In the genomic region with DNA sequence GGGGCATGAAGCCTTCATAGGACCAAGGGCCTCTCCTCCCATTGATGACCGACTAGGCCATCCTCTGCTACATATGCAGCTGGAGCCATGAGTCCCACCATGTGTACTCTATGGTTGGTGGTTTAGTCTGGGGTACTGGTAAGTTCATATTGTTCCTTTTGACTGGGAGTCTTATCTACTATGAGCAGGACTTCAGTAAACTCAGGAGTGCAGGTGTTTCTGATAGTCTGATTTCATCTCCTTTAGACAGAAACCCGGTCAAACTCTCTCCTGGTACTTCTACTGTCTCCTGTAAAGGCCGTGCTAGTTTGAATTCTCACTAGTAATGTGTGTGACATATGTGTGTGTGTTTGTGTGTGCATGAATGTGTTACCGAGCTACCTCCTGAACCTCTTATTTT, we compare ENCODE assay signal across 25 mouse cellular contexts. TPM values are rescaled to one million over a fixed set of nuclear protein-coding genes. Genes with fewer than 3 reads are reported as not detected.
A peak's percentile ranks its signal among the peaks of the same experiment; 100 is the strongest.
DNase-seq lines count a peak whose midpoint lies in the region; ATAC-seq and TF ChIP-seq lines count a peak whose summit lies in the region.
"Had no signal": no experiment of that assay in that cellular context is flagged by ENCODE, and none has a peak within 500 bp of the region (broad histone marks: within the 10 kb centered on the region; RNA-seq: fewer than 3 reads in every experiment).

No protein-coding gene starts in this region.

- no peak for TF ChIP-seq RAD21 in MEL (IDR thresholded peaks at IDR 0.05; ENCODE audit: low read depth, low read length)

- intact Hi-C loops in heart, postnatal 14 days (cut with DNase I), result loop anchor here (10.0 kb wide), 1 partner anchor 121 kb away; no protein-coding TSS in a partner anchor

- peaks cover 16% of the 10 kb centered on the region; the same call in 1 of the 2 replicates for H3K27me3 ChIP-seq in liver, embryonic 12.5 days (replicated peaks)
- H3K27me3 ChIP-seq in liver, embryonic 11.5 days (replicated peaks; ENCODE audit: control insufficient read depth, insufficient read depth, low read length), result no peaks in the 10 kb centered on the region
- H3K27me3 ChIP-seq in MEL (ENCODE audit: control insufficient read depth in 1 of 2, insufficient read depth in 2 of 2, low read length in 2 of 2), result peaks cover 5 to 9% of the 10 kb centered on the region in 2 experiments; a peak in 3 of 4 replicates
- no peaks in the 10 kb centered on the region for H3K27me3 ChIP-seq in liver, embryonic 16.5 days (ENCODE audit: control insufficient read depth, insufficient read depth, low read depth, low read length)
- H3K27me3 ChIP-seq: forebrain, embryonic 13.5 days; hindbrain, embryonic 13.5 days; Patski had no signal

- H3K9ac ChIP-seq in liver, embryonic 12.5 days, result no peak overlapping the region
- no peak overlapping the region for H3K9ac ChIP-seq in liver, embryonic 11.5 days (ENCODE audit: low read depth, low read length)
- H3K9ac ChIP-seq in MEL (ENCODE audit: control insufficient read depth, low read depth, low read length, poor library complexity, severe bottlenecking), result no peak overlapping the region
- no peak overlapping the region for H3K9ac ChIP-seq in liver, embryonic 16.5 days (ENCODE audit: low read depth, low read length)
- H3K9ac ChIP-seq: forebrain, embryonic 13.5 days; heart, embryonic 13.5 days; hindbrain, embryonic 13.5 days had no signal

- no peaks in the 10 kb centered on the region for H3K9me3 ChIP-seq in liver, embryonic 12.5 days (replicated peaks)
- H3K9me3 ChIP-seq in liver, embryonic 11.5 days (ENCODE audit: control insufficient read depth, low read length), result no peaks in the 10 kb centered on the region
- no peaks in the 10 kb centered on the region for H3K9me3 ChIP-seq in MEL (replicated peaks; ENCODE audit: insufficient read depth, low read length)
- no peaks in the 10 kb centered on the region for H3K9me3 ChIP-seq in liver, embryonic 16.5 days (replicated peaks; ENCODE audit: control insufficient read depth, low read length)
- H3K9me3 ChIP-seq: forebrain, embryonic 13.5 days; heart, embryonic 10.5 days; heart, embryonic 13.5 days; hindbrain, embryonic 10.5 days; hindbrain, embryonic 13.5 days had no signal

- ATAC-seq in liver, embryonic 12.5 days, result peak; percentile 30; the same call in 1 of the 2 replicates
- ATAC-seq in liver, embryonic 11.5 days (replicated peaks; ENCODE audit: low FRiP score), result no peak
- ATAC-seq in liver, embryonic 16.5 days (ENCODE audit: low read depth), result 0 out of 2 replicates have a peak, but pooled peaks have one; percentile 39
- peak; percentile 60 for ATAC-seq in megakaryocyte-erythroid progenitor cell, adult 5-6 weeks (replicated peaks; ENCODE audit: low FRiP score, low TSS enrichment, poor library complexity, severe bottlenecking)
- ATAC-seq: forebrain, embryonic 13.5 days; forebrain, embryonic 16.5 days; hindbrain, embryonic 16.5 days; Patski had no signal

- no peak for TF ChIP-seq CTCF in MEL (IDR thresholded peaks at IDR 0.05 in 2 of 3, conservative IDR thresholded peaks at IDR 0.05 in 1 of 3; ENCODE audit: control insufficient read depth in 1 of 3, insufficient read depth in 1 of 3, low read depth in 2 of 3, low read length in 3 of 3, poor library complexity in 1 of 3, severe bottlenecking in 1 of 3)

- WGBS in liver, embryonic 12.5 days (ENCODE audit: insufficient replicate concordance), result 55% methylated on average over 4 of the region's 4 CpGs
- 77% methylated on average over 4 of the region's 4 CpGs for WGBS in liver, embryonic 11.5 days
- 41% methylated on average over 4 of the region's 4 CpGs for WGBS in liver, embryonic 16.5 days (ENCODE audit: insufficient replicate concordance)

- H3K4me1 ChIP-seq in liver, embryonic 12.5 days, result peaks cover 16% of the 10 kb centered on the region; the same call in 1 of the 2 replicates
- H3K4me1 ChIP-seq in liver, embryonic 11.5 days (replicated peaks; ENCODE audit: control insufficient read depth, insufficient read depth, low read length), result no peaks in the 10 kb centered on the region; the same call in 1 of the 2 replicates
- H3K4me1 ChIP-seq in MEL (ENCODE audit: control insufficient read depth in 1 of 2, insufficient read depth in 2 of 2, low read length in 2 of 2), result no peaks in the 10 kb centered on the region; a peak in 1 of 4 replicates
- H3K4me1 ChIP-seq in liver, embryonic 16.5 days (ENCODE audit: control insufficient read depth, low read depth, low read length), result no peaks in the 10 kb centered on the region; the same call in 1 of the 2 replicates
- H3K4me1 ChIP-seq: heart, embryonic 10.5 days; heart, embryonic 13.5 days; hindbrain, embryonic 10.5 days; hindbrain, embryonic 13.5 days had no signal

- no peak for DNase-seq in liver, embryonic 11.5 days (ENCODE audit: low spot score)
- DNase-seq in MEL (ENCODE audit: low read depth, low spot score), result peak; percentile 42
- DNase-seq in heart, postnatal 14 days, result no peak
- DNase-seq in frontal cortex, adult 2 months (ENCODE audit: extremely low spot score in 1 of 2, low spot score in 1 of 2), result no peak
- DNase-seq: adrenal gland, postnatal 10 days; adrenal gland, postnatal 36 days; cerebellum, adult 18-20 months; cerebellum, adult 9-10 months; cerebellum, postnatal 14 days; gastrocnemius, postnatal 25 days; heart, adult 18-20 months; heart, postnatal 36 days had no signal

- no peak overlapping the region for H3K4me2 ChIP-seq in liver, embryonic 12.5 days
- H3K4me2 ChIP-seq in liver, embryonic 11.5 days, result no peak overlapping the region
- H3K4me2 ChIP-seq in liver, embryonic 16.5 days (ENCODE audit: low read depth, low read length), result no peak overlapping the region
- H3K4me2 ChIP-seq: forebrain, embryonic 13.5 days; heart, embryonic 13.5 days; hindbrain, embryonic 13.5 days had no signal

- TF ChIP-seq POLR2A in MEL (IDR thresholded peaks at IDR 0.05; ENCODE audit: control insufficient read depth in 1 of 2, insufficient read depth in 1 of 2, low read depth in 1 of 2, low read length in 2 of 2, poor library complexity in 1 of 2), result no peak

- H3K79me2 ChIP-seq in MEL (ENCODE audit: control insufficient read depth, insufficient read depth, low read length, poor library complexity), result no peaks in the 10 kb centered on the region

- H3K4me3 ChIP-seq in liver, embryonic 12.5 days, result no peak overlapping the region
- H3K4me3 ChIP-seq in liver, embryonic 11.5 days (ENCODE audit: low read depth, low read length), result no peak overlapping the region
- no peak overlapping the region for H3K4me3 ChIP-seq in MEL (ENCODE audit: control insufficient read depth in 1 of 2, insufficient read depth in 1 of 2, low read depth in 2 of 2, low read length in 2 of 2)
- H3K4me3 ChIP-seq in liver, embryonic 16.5 days (ENCODE audit: low read depth, low read length), result no peak overlapping the region
- H3K4me3 ChIP-seq: forebrain, embryonic 10.5 days; forebrain, embryonic 13.5 days; heart, embryonic 10.5 days; heart, embryonic 13.5 days; hindbrain, embryonic 10.5 days; hindbrain, embryonic 13.5 days had no signal

- no peak overlapping the region for H3K27ac ChIP-seq in liver, embryonic 12.5 days
- no peak overlapping the region for H3K27ac ChIP-seq in liver, embryonic 11.5 days (ENCODE audit: low read depth, low read length)
- H3K27ac ChIP-seq in MEL (ENCODE audit: control insufficient read depth, low read depth, low read length), result no peak overlapping the region
- H3K27ac ChIP-seq in liver, embryonic 16.5 days (ENCODE audit: low read length), result no peak overlapping the region
- H3K27ac ChIP-seq: forebrain, embryonic 10.5 days; forebrain, embryonic 13.5 days; heart, embryonic 10.5 days; heart, embryonic 13.5 days; hindbrain, embryonic 10.5 days; hindbrain, embryonic 13.5 days had no signal

- no peaks in the 10 kb centered on the region for H3K36me3 ChIP-seq in liver, embryonic 12.5 days
- no peaks in the 10 kb centered on the region for H3K36me3 ChIP-seq in liver, embryonic 11.5 days (ENCODE audit: control insufficient read depth, insufficient read depth, low read length)
- no peaks in the 10 kb centered on the region for H3K36me3 ChIP-seq in MEL (ENCODE audit: control insufficient read depth in 1 of 2, insufficient read depth in 2 of 2, low read length in 2 of 2)
- H3K36me3 ChIP-seq in liver, embryonic 16.5 days (ENCODE audit: control insufficient read depth, insufficient read depth), result no peaks in the 10 kb centered on the region
- H3K36me3 ChIP-seq: forebrain, embryonic 10.5 days; heart, embryonic 10.5 days; heart, embryonic 13.5 days; hindbrain, embryonic 10.5 days; hindbrain, embryonic 13.5 days had no signal

- TF ChIP-seq EP300 in MEL (IDR thresholded peaks at IDR 0.05; ENCODE audit: low read depth in 1 of 2, low read length in 2 of 2), result peak; percentile 58 to 59

TF ChIP-seq in MEL, 35 proteins besides CTCF, POLR2A, EP300 and RAD21 (continues in another document):
- TF ChIP-seq ZKSCAN1 (IDR thresholded peaks at IDR 0.05; ENCODE audit: low read depth, low read length), result no peak
- TF ChIP-seq SIN3A (IDR thresholded peaks at IDR 0.05; ENCODE audit: low read length), result no peak
- no peak for TF ChIP-seq MAZ (IDR thresholded peaks at IDR 0.05; ENCODE audit: low read depth, low read length)

RNA-seq across cellular contexts. Expression of gene Scd4, which starts 32.8 kb away (rescaled TPM):
- 0.04 TPM in 1 of 2 replicates, not detected in the other for polyA plus RNA-seq in liver, embryonic 12.5 days (2016; fragmentation: Nextera tagmentation; extraction: Ambion mirVana)
- polyA plus RNA-seq in liver, embryonic 11.5 days (2014; fragmentation: Nextera tagmentation; extraction: Ambion mirVana), result 0.06 and 0.16 TPM in 2 replicates
- total RNA-seq in MEL (2012; rRNA removed), result 0.16 and 0.31 TPM in 2 replicates
- polyA plus RNA-seq in MEL (2012; ENCODE audit: insufficient read depth in 1 of 2, insufficient read length in 2 of 2, low read depth in 1 of 2, low replicate concordance in 2 of 2, missing spikeins in 1 of 2), result under 1 TPM in 1 of 2 experiments, not detected in 1; 0.36 TPM
- 0.04 and 0.07 TPM in 2 replicates for polyA plus RNA-seq in liver, embryonic 16.5 days (2015; fragmentation: Nextera tagmentation; extraction: Ambion mirVana)
- total RNA-seq in megakaryocyte-erythroid progenitor cell, adult 5-6 weeks (2014; fragmentation: Nextera tagmentation), result 0.69 and 2.1 TPM in 2 replicates
- total RNA-seq in megakaryocyte-erythroid progenitor cell, adult 5-6 weeks (2017), result 0.38 TPM in 1 of 2 replicates, not detected in the other
- 10 to 100 TPM; 13.1 to 14.0 TPM for total RNA-seq in heart, postnatal 14 days (2021)
- polyA plus RNA-seq in frontal cortex, adult 2 months (2012; rRNA removed), result 0.27 and 0.30 TPM in 2 replicates
- polyA plus RNA-seq: embryonic facial prominence, embryonic 11.5 days; hindbrain, embryonic 10.5 days had no signal

RNA-seq across cellular contexts. Expression of gene Scd1, which starts 41.9 kb away (rescaled TPM):
- polyA plus RNA-seq in liver, embryonic 12.5 days (2016; fragmentation: Nextera tagmentation; extraction: Ambion mirVana), result 8.1 and 10.1 TPM in 2 replicates
- 11.0 and 12.0 TPM in 2 replicates for polyA plus RNA-seq in liver, embryonic 11.5 days (2014; fragmentation: Nextera tagmentation; extraction: Ambion mirVana)
- 100 and 147 TPM in 2 replicates for total RNA-seq in MEL (2012; rRNA removed)
- 100 to 1,000 TPM in 1 of 2 experiments, not detected in 1; 183 TPM for polyA plus RNA-seq in MEL (2012; ENCODE audit: insufficient read depth in 1 of 2, insufficient read length in 2 of 2, low read depth in 1 of 2, low replicate concordance in 2 of 2, missing spikeins in 1 of 2)
- 19.2 and 25.5 TPM in 2 replicates for polyA plus RNA-seq in liver, embryonic 16.5 days (2015; fragmentation: Nextera tagmentation; extraction: Ambion mirVana)
- 14.0 and 16.2 TPM in 2 replicates for total RNA-seq in megakaryocyte-erythroid progenitor cell, adult 5-6 weeks (2014; fragmentation: Nextera tagmentation)
- total RNA-seq in megakaryocyte-erythroid progenitor cell, adult 5-6 weeks (2017), result 4.3 and 18.8 TPM in 2 replicates
- 10 to 100 TPM; 14.7 to 32.9 TPM for total RNA-seq in heart, postnatal 14 days (2021)
- 111 and 161 TPM in 2 replicates for polyA plus RNA-seq in frontal cortex, adult 2 months (2012; rRNA removed)
